Mouse (Mus musculus) heart, adult 8-10 months (tissue): Measurements from ENCODE around the gene Gm21292. TPM values are rescaled to one million over a fixed set of nuclear protein-coding genes. Genes with fewer than 3 reads are reported as not detected.
"Not testable (repeated sequence)": the region's sequence is repeated elsewhere in the genome, so short reads cannot be mapped to it uniquely, and the experiment has no call there.

Source experiments
- DNase-seq: peaks from one replicate; pipeline ENCODE4 v3.0.0; 2022; ENCODE audit warnings: low spot score
- total RNA-seq, 4 experiments: library from RNA; stranded (reverse); gene quantifications; 2 replicates each; pipeline ENCODE4 v1.2.4; 2022

Gm21292 gene
- total RNA-seq, result not detected

DNA sequence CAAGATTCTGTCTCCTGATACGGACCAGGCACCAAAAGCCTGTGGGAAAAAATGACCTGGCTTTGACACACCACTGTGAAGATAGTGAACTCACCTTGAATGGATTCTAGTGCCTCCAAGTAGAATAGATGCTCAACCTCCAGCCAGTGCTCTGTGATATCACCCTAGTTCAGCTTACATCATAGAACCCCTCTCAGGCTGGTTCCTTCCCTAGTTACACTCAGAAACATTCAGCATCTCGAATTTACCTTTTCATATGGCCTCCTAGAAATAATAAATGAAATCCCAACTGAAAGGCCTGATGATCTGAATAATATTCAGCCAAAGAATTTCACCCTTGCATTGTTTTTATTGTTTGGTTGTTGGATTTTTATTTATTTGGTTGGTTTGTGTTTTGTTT lies at the start of gene Gm21292:
TSS of gene Gm21292 (minus strand) at position 101 of the 400 bp plus-strand sequence.
- not testable (repeated sequence) for DNase-seq

Other genes with a start within 250 kb of the Gm21292 start
- gene Gm21721, start 68.3 kb upstream of the Gm21292 start, total RNA-seq, result not detected
- not detected for gene Gm21812, start 213.3 kb upstream of the Gm21292 start, total RNA-seq